Mouse (Mus musculus) liver, embryonic 14.5 days (tissue): Measurements from ENCODE around the gene Rabgap1l.

Experiments used
- CTCF ChIP-seq: IDR thresholded peaks from 2 replicates; pipeline ENCODE4 v1.5.1; 2016; ENCODE audit warnings: antibody characterized with exemption, low read depth, control low read depth
- EP300 ChIP-seq: IDR thresholded peaks from 2 replicates; pipeline ENCODE4 v1.6.1; 2016; ENCODE audit warnings: antibody characterized with exemption, low read depth

- TF ChIP-seq CTCF (no peak), EP300 (no peak)
Measured at GRCm38 (mm10) chr1:160249786-160250185, 543.2 kb downstream of the Rabgap1l start.
